In the genomic region with DNA sequence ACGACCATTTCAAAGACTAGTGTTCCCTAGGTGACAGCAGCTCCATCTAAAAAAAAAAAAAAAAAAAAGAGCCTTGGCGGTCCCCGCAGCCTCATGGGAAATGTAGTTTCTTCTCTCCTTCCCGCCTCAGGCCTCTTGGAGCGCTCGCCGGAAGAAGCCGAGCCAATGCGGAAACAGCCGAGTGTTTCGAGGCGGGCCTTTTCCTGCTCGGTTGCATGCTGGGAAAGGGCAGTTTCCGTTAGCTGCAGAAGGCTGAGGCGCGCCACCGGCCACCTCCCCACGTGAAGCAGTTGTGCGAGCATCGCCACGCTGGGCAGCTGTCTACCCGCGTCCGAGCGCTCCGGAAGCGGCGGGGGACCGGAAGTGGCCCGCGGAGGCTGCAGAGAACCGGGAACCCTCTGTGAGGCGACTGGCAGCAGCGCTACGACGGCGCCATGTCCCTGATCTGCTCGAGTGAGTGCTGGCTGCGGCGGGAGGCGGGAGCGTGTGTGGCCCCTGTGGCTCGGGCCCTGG, we compare ENCODE assay signal across 8 mouse cellular contexts. TPM values are rescaled to one million over a fixed set of nuclear protein-coding genes. Genes with fewer than 3 reads are reported as not detected.
DNase-seq lines count a peak whose midpoint lies in the region; ATAC-seq lines count a peak whose summit lies in the region.

TSS of gene Prpf19 (plus strand) at position 216 of the 513 bp plus-strand sequence.

- DNase-seq in CD4-positive, CD25-positive, alpha-beta regulatory T cell, adult 2 months (ENCODE audit: low read depth, low spot score): peak; percentile 98
- DNase-seq in fibroblast of lung, adult 2 months (ENCODE audit: low read depth): peak; percentile 95
- peak; percentile 98 for DNase-seq in kidney, postnatal 14 days
- DNase-seq in liver, embryonic 13.5 days: peak; percentile 95
- peak; percentile 97 for DNase-seq in neural tube, embryonic 10.5 days (ENCODE audit: extremely low spot score, low spot score)

- peaks cover 32% of the 10 kb centered on the region for H3K36me3 ChIP-seq in heart, embryonic 14.5 days (ENCODE audit: control insufficient read depth, insufficient read depth, low read length)
- H3K36me3 ChIP-seq in liver, embryonic 13.5 days: peaks cover 30% of the 10 kb centered on the region
- peaks cover under 1% of the 10 kb centered on the region; the same call in 1 of the 2 replicates for H3K36me3 ChIP-seq in stomach, embryonic 16.5 days (ENCODE audit: control insufficient read depth, insufficient read depth, low read length)

- H3K27me3 ChIP-seq in heart, embryonic 14.5 days (ENCODE audit: control insufficient read depth, insufficient read depth, low read length): no peaks in the 10 kb centered on the region
- no peaks in the 10 kb centered on the region for H3K27me3 ChIP-seq in liver, embryonic 13.5 days
- H3K27me3 ChIP-seq in stomach, embryonic 16.5 days (ENCODE audit: control insufficient read depth, insufficient read depth, low read length): no peaks in the 10 kb centered on the region

- ATAC-seq in heart, embryonic 14.5 days (ENCODE audit: insufficient number of reproducible peaks, insufficient read depth, low FRiP score, low read depth): peak; percentile 84
- ATAC-seq in liver, embryonic 13.5 days (ENCODE audit: low read depth): peak; percentile 94
- ATAC-seq in stomach, embryonic 16.5 days (ENCODE audit: insufficient read depth, low FRiP score): peak; percentile 95

- 1% methylated on average over 43 of the region's 43 CpGs for WGBS in heart, embryonic 14.5 days
- under 1% methylated on average over 43 of the region's 43 CpGs for WGBS in liver, embryonic 13.5 days (ENCODE audit: insufficient replicate concordance)
- WGBS in stomach, embryonic 16.5 days: under 1% methylated on average over 43 of the region's 43 CpGs

- no peaks in the 10 kb centered on the region for H3K4me1 ChIP-seq in brown adipose tissue, adult 24 weeks (ENCODE audit: control insufficient read depth, insufficient read depth, insufficient read length, low read length)
- peaks cover 0 to 19% of the 10 kb centered on the region in 2 experiments; a peak in 3 of 4 replicates for H3K4me1 ChIP-seq in heart, embryonic 14.5 days (ENCODE audit: control insufficient read depth in 2 of 2, insufficient read depth in 2 of 2, low read length in 2 of 2)
- peaks cover 33% of the 10 kb centered on the region for H3K4me1 ChIP-seq in liver, embryonic 13.5 days (replicated peaks)
- peaks cover 17% of the 10 kb centered on the region for H3K4me1 ChIP-seq in stomach, embryonic 16.5 days (ENCODE audit: control insufficient read depth, insufficient read depth, low read length)

- peak within 1 kb of the TSS; percentile 84 for H3K9ac ChIP-seq in heart, embryonic 14.5 days (ENCODE audit: low read length)
- peak within 1 kb of the TSS; percentile 91 for H3K9ac ChIP-seq in liver, embryonic 13.5 days
- peak within 1 kb of the TSS; percentile 92 for H3K9ac ChIP-seq in stomach, embryonic 16.5 days (ENCODE audit: low read length)

- peak within 1 kb of the TSS; percentile 30; the same call in 1 of the 2 replicates for H3K27ac ChIP-seq in brown adipose tissue, adult 24 weeks (replicated peaks; ENCODE audit: low read depth, low read length)
- H3K27ac ChIP-seq in heart, embryonic 14.5 days (replicated peaks in 1 of 2; ENCODE audit: control insufficient read depth in 1 of 2, insufficient read depth in 1 of 2, low read depth in 2 of 2, low read length in 2 of 2): peak within 1 kb of the TSS; percentile 78 to 93
- peak within 1 kb of the TSS; percentile 86 for H3K27ac ChIP-seq in liver, embryonic 13.5 days
- peak within 1 kb of the TSS; percentile 94 for H3K27ac ChIP-seq in stomach, embryonic 16.5 days (ENCODE audit: low read length)

- peak within 1 kb of the TSS; percentile 98 for H3K4me3 ChIP-seq in brown adipose tissue, adult 24 weeks (ENCODE audit: insufficient read depth, low read depth, low read length)
- peak within 1 kb of the TSS; percentile 73 to 99 for H3K4me3 ChIP-seq in heart, embryonic 14.5 days (ENCODE audit: control insufficient read depth in 1 of 2, insufficient read depth in 1 of 2, low read depth in 1 of 2, low read length in 2 of 2)
- peak within 1 kb of the TSS; percentile 80 for H3K4me3 ChIP-seq in liver, embryonic 13.5 days (replicated peaks)
- peak within 1 kb of the TSS; percentile 93 for H3K4me3 ChIP-seq in stomach, embryonic 16.5 days (replicated peaks; ENCODE audit: low read length)

- H3K4me2 ChIP-seq in heart, embryonic 14.5 days (ENCODE audit: low read length): peak within 1 kb of the TSS; percentile 90
- H3K4me2 ChIP-seq in liver, embryonic 13.5 days: peak within 1 kb of the TSS; percentile 95
- peak within 1 kb of the TSS; percentile 89 for H3K4me2 ChIP-seq in stomach, embryonic 16.5 days (ENCODE audit: low read depth, low read length)

- no peaks in the 10 kb centered on the region for H3K9me3 ChIP-seq in heart, embryonic 14.5 days (ENCODE audit: control insufficient read depth, low read length)
- H3K9me3 ChIP-seq in liver, embryonic 13.5 days (replicated peaks): no peaks in the 10 kb centered on the region
- H3K9me3 ChIP-seq in stomach, embryonic 16.5 days (replicated peaks; ENCODE audit: control insufficient read depth, low read length): no peaks in the 10 kb centered on the region

RNA-seq across cellular contexts. Expression of gene Prpf19, which starts in this region (rescaled TPM):
- 64.9 and 65.6 TPM in 2 replicates for polyA plus RNA-seq in brown adipose tissue, adult 24 weeks (2012; ENCODE audit: insufficient read depth, insufficient read length, missing spikeins)
- 32.0 and 35.3 TPM in 2 replicates for polyA plus RNA-seq in heart, embryonic 14.5 days (2014; fragmentation: Nextera tagmentation; extraction: Ambion mirVana)
- polyA plus RNA-seq in liver, embryonic 13.5 days (2015; fragmentation: Nextera tagmentation; extraction: Ambion mirVana): 18.9 and 19.7 TPM in 2 replicates
- polyA plus RNA-seq in stomach, embryonic 16.5 days (2015; fragmentation: Nextera tagmentation; extraction: Ambion mirVana): 36.8 and 40.6 TPM in 2 replicates

Comparison
In these comparisons a context has a peak if more than half of its experiments do, and no peak if none do; other contexts are left out.
1. Peak in every context shown above with its lines: DNase-seq, ATAC-seq, H3K4me3 ChIP-seq and H3K27ac ChIP-seq.
2. H3K27ac ChIP-seq: peak in every context shown above with its lines; median percentile 94 in stomach, embryonic 16.5 days; 86 in liver, embryonic 13.5 days; 86 in heart, embryonic 14.5 days; 30 in brown adipose tissue, adult 24 weeks.